Mouse (Mus musculus) C2C12 (cell line): ENCODE results near the gene Rbm20. TPM values are rescaled to one million over a fixed set of nuclear protein-coding genes. Genes with fewer than 3 reads are reported as not detected.

Experiments used
- H3K27me3 ChIP-seq: one replicate; pipeline ENCODE4 v1.6.1; 2011; ENCODE audit not compliant: control insufficient read depth, insufficient read depth, insufficient read length
- H3K36me3 ChIP-seq: one replicate; pipeline ENCODE4 v1.6.1; 2011; ENCODE audit not compliant: control insufficient read depth, insufficient read depth
- H3K4me3 ChIP-seq: one replicate; pipeline ENCODE4 v1.5.1; 2011; ENCODE audit warnings: mild to moderate bottlenecking, control low read depth; ENCODE audit not compliant: poor library complexity, insufficient read depth, severe bottlenecking
- H3K79me2 ChIP-seq: one replicate; pipeline ENCODE4 v1.6.1; 2011; ENCODE audit not compliant: control insufficient read depth, insufficient read depth
- H3K79me3 ChIP-seq: one replicate; pipeline ENCODE4 v1.6.1; 2011; ENCODE audit warnings: low read depth, control low read depth
- H3ac ChIP-seq: one replicate; pipeline ENCODE3; 2011; ENCODE audit warnings: low read depth; ENCODE audit not compliant: control insufficient read depth, insufficient read length
- CEBPB ChIP-seq: IDR thresholded peaks from one replicate; pipeline ENCODE4 v1.6.1; 2011; ENCODE audit warnings: low read depth, mild to moderate bottlenecking, control low read depth, moderate library complexity
- CTCF ChIP-seq: IDR thresholded peaks from one replicate; pipeline ENCODE4 v1.5.1; 2011; ENCODE audit not compliant: control insufficient read depth, insufficient read depth, insufficient read length
- FOSL1 ChIP-seq: IDR thresholded peaks from one replicate; pipeline ENCODE4 v1.8.0; 2011; ENCODE audit warnings: mild to moderate bottlenecking, low read length; ENCODE audit not compliant: poor library complexity, insufficient read depth, severe bottlenecking
- MAX ChIP-seq: IDR thresholded peaks from one replicate; pipeline ENCODE4 v1.6.1; 2011; ENCODE audit warnings: mild to moderate bottlenecking, control low read depth
- MYOD1 ChIP-seq: IDR thresholded peaks from one replicate; pipeline ENCODE4 v1.6.1; 2011; ENCODE audit warnings: low read depth; ENCODE audit not compliant: control insufficient read depth, insufficient read length
- MYOG ChIP-seq: IDR thresholded peaks from one replicate; pipeline ENCODE4 v1.6.1; 2011; ENCODE audit not compliant: control insufficient read depth, insufficient read length; ENCODE audit errors: extremely low read depth
- USF1 ChIP-seq: IDR thresholded peaks from one replicate; pipeline ENCODE4 v1.6.1; 2011; ENCODE audit warnings: low read depth, mild to moderate bottlenecking, control low read depth, moderate library complexity
- polyA plus RNA-seq: library from polyadenylated mRNA; unstranded; fragments of >200 nt; fragmentation: generic; extraction: Trizol; gene quantifications from one replicate; pipeline ENCODE4 v1.2.1, GENCODE M21; 2012; ENCODE audit warnings: missing spikeins

Rbm20 gene
- polyA plus RNA-seq, 1 experiment, result 23.1 TPM

DNA sequence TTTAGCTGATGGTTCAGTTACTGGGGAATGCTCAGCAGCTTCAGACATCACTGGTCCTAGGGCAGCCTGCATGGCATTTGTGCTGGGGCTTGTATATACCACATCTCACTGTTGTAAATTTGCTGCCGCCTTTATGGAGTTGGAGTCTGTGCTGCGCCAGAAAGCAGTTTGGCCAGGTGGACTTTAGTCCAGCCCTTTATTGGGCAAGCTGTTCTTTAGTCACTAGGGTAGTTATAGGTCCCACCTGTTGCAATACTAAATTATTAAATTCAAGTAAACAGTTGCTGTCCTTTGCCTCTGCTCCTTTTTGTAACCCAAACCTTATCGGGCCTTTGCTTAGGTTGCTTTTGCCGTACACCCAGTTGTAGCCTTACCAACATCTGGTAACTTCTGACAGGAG lies 237.8 kb downstream of the Rbm20 start:
- H3K4me3 ChIP-seq, result no peak overlapping the region
- no peak overlapping the region for H3ac ChIP-seq
- no peak for TF ChIP-seq MYOG
- no peak for TF ChIP-seq MYOD1
- no peak for TF ChIP-seq CEBPB
- TF ChIP-seq FOSL1, result no peak
- no peak for TF ChIP-seq CTCF
- TF ChIP-seq USF1, result no peak
- no peak for TF ChIP-seq MAX
- H3K27me3 ChIP-seq, result no peaks in the 10 kb centered on the region
- H3K79me2 ChIP-seq, result no peaks in the 10 kb centered on the region
- H3K79me3 ChIP-seq, result no peaks in the 10 kb centered on the region
- H3K36me3 ChIP-seq, result no peaks in the 10 kb centered on the region

Other genes with a start within 250 kb of the Rbm20 start
- 22.5 TPM for gene Dusp5, start 148.2 kb upstream of the Rbm20 start, polyA plus RNA-seq
- 17.0 TPM for gene Nutf2-ps1, start 88.2 kb upstream of the Rbm20 start, polyA plus RNA-seq
- 10.1 TPM for gene Smc3, start 76.9 kb upstream of the Rbm20 start, polyA plus RNA-seq
- 2.4 TPM for gene Pdcd4, start 214.9 kb downstream of the Rbm20 start, polyA plus RNA-seq